Mouse (Mus musculus) bone marrow macrophage, adult 2 months (primary cell): ENCODE data around the gene Ppp1r15a.

ENCODE experiments used
- CTCF ChIP-seq: IDR thresholded peaks from 2 replicates; pipeline ENCODE4 v1.5.1; 2012; ENCODE audit warnings: low read depth, mild to moderate bottlenecking, low read length, moderate library complexity
- POLR2A ChIP-seq: IDR thresholded peaks from 2 replicates; pipeline ENCODE4 v1.6.1; 2012; ENCODE audit warnings: mild to moderate bottlenecking, low read depth, low read length, borderline replicate concordance

GRCm38 (mm10) chr7:45568601-45569473, 42.8 kb upstream of the Ppp1r15a start:
- TF ChIP-seq POLR2A = no peak
- TF ChIP-seq CTCF = no peak
